Mouse (Mus musculus): ENCODE data around the gene Git2.

- TF ChIP-seq CTCF (IDR thresholded peaks at IDR 0.05) (no peak), EP300 (IDR thresholded peaks at IDR 0.05) (no peak)
Measured at GRCm38 (mm10) chr5:114750325-114750724, 25.0 kb downstream of the Git2 start.
